Mouse (Mus musculus): ENCODE results near the gene Hmox1.

Gene Hmox1

GRCm38 (mm10) chr8:75093399-75094156, at the start of gene Hmox1:
Gene Hmox1 (plus strand): TSS chr8:75093621.
- peak; percentile 85 for DNase-seq

DNA sequence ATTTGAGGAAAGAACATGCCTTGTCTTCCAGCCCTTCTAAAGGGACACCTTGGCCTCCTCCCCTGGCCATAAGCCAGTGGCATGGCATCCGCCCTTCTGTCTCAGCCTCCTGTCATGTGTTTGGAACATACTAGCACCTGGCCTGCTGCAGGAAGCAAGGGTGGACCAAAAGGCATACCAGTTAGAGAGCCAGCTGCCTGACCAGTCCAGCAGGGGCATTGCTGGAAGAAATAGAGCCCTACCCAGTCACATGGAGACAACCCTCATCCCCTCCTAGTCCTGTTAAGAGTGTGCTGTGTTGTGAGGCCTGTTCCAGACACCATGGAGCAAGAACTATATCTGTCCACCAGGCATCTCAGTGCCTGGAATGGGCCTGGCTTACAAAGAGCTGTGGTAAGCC, 47.1 kb upstream of the Hmox1 start:
- DNase-seq: no peak

GRCm38 (mm10) chr8:75047784-75048183, 45.6 kb upstream of the Hmox1 start:
- no peak for DNase-seq

DNA sequence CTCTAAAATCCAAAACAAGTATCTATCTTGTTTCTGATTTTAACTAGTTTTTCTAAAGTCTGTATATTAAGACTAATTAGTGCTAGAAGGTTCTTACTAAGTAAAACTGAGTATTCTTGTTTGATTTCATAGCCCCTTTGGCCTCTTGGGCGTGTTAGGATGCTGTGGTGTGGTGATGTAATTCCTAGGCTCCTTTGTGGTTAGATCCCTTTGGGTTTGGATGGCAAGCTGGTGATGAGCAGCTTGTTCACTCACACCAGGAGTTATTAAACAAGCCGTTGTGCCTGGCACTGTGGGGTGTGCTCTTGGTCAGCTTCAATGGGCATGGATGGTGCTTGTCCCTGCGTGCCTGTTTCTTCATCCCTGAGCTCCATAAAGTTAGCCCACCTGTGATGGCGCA, 40.1 kb upstream of the Hmox1 start:
- no peak for DNase-seq

DNA sequence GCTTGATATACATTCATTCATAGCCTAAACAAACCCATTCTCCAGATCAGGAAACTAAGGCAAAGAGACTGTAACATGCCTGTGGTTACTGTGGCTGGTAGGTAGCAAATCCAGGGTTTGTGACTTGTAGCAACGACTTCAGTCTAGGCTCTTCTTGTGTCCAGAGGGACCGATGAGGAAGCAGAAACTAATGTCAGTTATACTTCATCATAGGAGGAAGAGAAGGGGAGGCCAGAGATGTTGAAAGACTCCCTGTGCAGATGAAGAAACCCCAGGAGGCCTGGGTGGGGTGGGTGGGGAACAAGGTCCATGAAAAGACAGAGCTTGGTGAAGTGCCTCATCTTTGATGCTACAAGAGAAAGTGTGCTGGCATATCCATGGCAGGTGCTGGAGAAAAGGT, 37.7 kb upstream of the Hmox1 start:
- no peak for DNase-seq

- no peak for DNase-seq
Measured at GRCm38 (mm10) chr8:75060022-75060421, 33.4 kb upstream of the Hmox1 start.

DNA sequence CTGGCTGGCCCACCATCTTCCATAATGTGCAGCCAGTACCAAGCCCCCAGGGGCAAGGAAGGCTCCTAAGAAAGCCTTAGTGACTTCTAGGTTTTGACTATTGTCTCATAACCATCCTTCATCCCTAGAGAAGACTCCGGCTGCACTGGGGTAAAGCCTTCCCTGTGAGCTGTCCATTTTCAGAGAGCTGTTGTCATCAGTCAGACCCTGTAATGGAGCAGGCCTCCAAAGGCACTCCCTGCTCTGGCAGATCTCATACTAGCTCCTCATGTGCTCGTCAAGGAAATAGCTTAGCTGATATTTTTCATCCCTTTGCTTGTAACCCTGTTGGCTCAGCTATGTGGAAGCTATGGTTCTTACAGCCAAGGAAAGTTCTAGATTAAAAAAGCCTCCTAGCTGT, 32.6 kb upstream of the Hmox1 start:
- DNase-seq: no peak

DNA sequence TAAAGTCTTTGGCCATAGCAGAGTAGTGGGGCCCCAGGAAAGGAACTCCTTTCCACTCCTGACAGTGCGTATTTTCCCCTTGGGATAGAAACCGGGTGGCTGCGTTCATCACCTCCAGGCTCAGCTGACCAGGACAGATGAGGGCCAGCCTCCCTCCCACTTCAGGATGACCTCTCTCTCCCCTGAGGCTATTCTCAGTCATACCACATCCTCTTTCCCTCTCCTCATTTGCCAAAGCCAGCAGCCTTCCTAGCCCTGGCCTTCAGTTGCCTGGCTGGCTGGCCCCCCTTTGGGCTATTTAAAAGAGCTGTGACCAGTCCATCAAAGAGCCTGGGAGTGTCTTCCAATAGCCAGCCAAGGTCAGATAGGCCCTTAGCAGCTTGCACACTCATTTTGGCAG, 30.1 kb upstream of the Hmox1 start:
- no peak for DNase-seq

DNA sequence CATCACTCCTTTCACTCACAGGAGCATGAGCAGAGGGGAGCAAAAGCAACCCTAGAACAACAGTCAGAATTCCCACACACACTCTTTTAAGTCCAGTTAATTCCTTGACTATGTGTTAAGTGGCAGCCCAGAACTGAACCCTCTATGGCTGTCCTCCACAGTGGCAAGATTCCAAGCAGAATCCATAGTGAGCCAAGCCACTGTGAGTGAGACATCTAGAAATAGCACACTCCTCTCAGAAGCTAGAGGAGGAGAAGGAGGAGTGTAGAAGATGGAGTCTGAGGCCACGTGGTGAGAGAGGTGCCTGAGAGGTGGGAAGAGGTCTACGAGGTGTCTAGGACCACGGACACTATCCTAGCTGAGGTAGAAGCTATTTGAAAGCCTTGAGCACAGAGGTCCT, 28.6 kb upstream of the Hmox1 start:
- no peak for DNase-seq

DNA sequence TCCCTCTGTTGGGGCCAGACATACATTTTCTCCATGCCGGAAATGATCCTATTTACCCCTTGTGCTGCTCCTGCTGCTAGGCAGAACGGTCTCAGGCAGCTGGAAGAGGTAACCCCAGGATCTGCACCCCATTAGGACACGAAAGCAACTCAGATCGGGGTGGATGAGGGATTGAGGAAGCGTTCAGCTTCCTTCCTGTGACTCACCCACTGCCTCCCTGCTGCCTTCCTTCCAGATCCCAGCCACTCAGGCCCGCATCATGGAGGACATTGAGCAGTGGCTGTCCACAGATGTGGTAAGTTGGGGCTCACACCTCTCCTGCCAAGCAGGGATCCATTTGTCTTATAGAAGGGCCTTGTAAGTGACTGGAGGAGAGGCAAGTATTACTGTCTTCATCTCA, 26.1 kb upstream of the Hmox1 start:
- DNase-seq: no peak

DNA sequence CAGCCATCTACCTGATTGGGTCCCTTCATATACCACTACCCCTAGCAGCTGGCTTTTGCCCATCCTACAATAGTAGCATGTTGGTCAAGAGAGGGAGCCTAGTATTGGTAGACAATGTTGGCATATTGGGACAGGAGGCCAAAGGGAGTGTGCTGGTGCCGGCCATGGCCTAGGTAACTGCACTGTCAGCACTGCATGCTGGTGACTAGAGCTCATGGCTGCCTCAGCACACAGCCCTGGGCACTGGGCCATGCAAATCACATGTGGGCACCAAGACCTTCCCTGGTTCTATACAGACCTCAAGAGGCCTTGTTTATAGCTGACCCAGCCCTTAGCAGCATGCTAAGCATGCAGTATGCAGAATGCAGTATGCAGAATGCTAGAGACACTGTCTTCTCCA, 23.1 kb upstream of the Hmox1 start:
- DNase-seq: no peak

GRCm38 (mm10) chr8:75071627-75072346, 21.6 kb upstream of the Hmox1 start:
- DNase-seq: peak; percentile 82

DNA sequence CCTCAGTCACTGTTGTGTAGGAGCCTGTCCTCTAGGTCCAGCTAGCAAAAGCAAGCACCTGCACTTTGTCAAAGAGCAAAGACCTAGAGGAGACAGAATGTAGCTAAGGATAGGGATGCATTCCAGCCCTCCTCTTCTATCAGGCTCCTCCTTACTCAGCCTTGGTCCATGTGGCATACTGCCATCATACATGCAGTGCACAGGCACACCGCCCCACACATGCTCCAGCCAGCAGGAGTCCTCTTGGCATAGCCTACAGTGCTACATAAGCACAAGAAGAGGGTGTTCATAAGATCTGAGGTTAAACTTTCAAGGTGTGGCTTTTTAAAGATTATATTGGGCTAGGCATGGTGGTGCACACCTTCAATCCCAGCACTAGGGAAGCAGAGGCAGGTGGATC, 18.5 kb upstream of the Hmox1 start:
- DNase-seq: no peak

DNA sequence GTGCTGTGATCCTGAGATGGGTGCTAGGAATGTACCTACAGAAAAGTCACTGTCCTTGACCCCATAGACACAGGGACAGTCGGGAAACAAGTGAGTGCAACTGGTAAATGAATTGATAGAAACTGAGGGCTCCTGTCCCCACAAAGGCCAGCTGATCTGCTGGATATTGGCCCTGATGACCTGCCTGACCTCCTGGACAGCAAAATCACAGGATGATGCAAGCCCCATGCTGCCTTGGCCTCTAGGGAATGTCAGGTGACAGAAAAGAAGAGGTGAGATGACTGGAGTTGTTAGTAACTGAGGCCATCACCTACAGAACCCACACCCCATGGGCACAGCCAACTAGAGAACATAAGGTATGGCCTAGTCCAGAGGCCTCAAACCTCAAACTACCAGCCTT, 15.2 kb upstream of the Hmox1 start:
- DNase-seq: no peak

GRCm38 (mm10) chr8:75078851-75079250, 14.6 kb upstream of the Hmox1 start:
- DNase-seq: no peak

DNA sequence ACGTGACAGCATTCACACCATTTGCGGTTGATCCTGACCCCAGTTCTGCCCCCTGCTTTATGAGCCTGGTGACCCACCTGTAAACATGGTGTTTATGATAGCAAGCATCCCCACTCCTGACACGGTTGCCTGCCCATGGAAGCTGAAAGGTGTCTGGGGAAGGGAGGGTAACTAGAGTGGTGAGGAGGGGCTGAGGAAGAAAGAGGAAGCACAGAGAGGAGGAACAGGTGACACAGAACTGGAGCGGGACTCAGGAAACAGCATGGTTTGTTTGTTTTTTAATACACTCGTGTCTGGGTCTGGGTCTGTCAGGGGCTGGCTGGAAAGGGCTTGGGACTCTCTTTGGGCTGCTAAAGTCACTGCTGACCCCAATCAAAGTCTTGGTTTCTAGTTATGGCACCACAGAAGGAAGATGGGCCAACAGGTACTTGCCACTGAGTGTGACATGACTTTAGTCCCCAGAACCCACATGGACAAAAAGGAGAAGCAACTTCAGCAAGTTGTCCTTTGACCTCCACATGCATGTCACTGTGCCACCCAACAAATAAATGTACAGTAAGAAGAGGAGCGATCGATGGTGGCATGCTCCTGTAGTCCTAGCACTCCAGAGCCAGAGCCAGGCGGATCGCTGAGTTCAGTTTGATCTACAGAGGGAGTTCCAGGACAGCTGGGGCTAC, 11.9 kb upstream of the Hmox1 start:
- DNase-seq: no peak

GRCm38 (mm10) chr8:75082181-75082805, 11.1 kb upstream of the Hmox1 start:
- no peak for DNase-seq

GRCm38 (mm10) chr8:75083846-75084245, 9.6 kb upstream of the Hmox1 start:
- peak; percentile 77 for DNase-seq

DNA sequence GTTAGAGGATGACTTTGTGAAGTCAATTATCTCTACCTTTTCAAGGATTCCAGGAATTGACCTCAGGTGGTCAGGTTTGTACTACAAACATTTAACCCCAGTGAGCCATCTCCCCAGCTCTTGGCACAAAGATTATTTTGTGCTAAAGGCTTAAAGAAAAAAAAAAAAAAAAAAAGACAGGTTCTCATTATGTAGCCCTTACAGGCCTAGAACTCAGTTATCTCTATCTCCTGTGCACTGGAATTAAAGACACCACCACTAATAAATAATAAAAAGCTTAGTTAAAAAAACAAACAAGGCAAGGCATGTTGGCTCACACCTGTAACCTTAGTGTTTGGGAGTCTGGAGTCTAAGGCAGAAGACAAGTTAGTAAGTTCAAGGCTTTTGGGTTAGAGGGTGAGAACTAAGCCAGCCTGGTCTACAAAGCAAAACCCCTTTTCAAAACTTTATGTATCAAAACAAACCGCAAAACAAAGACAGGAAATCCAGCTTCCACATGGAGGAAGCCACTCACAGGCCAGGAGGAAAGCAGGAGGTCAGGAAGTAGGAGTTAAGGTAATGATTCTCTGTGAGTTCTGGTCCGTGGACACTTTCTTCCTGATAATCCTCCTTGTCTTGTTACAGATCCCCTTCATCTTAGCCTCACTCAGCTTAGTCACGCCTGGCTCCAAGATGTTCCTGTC, 8.9 kb upstream of the Hmox1 start:
- no peak for DNase-seq

DNA sequence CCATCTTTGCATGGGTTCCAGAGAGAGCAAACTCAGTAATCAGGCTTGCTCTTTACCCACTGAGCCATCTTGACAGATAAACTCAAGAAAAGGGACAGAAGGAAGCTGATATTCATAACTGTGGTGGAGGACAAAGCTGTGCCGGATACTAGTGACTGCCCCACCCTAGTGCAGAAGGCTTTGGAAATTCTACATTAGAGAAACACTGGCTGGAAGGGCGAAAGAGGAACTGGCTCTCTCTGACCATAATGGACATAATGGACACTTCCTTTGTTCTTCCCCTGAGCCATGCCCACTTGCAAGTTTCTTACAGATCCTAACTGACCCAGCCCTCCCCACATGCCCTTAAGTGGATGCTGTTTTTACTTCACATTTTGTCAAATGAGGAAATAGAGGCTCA, 7.4 kb upstream of the Hmox1 start:
- DNase-seq: no peak

DNA sequence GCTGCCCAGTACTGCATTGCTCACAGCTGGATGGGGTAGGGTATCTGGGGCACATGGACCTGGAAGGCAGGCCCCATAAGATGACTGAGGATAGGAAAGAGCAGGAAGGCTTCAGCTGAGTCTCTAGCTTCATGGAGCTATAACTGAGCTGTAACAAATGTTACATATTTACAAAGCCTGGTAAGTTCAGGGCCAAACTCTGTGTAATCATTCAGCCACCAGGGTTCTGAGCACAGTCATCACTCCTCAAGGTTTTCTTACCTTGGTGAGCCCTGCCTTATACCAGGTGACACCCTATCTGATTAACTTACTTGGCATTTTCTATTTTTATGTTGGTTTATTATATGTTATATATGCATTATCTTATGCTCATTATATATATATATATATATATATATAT, 6.3 kb upstream of the Hmox1 start:
- no peak for DNase-seq

GRCm38 (mm10) chr8:75088989-75089881, 4.2 kb upstream of the Hmox1 start:
- no peak for DNase-seq
